Mouse (Mus musculus): ENCODE results near the gene Ripply2. TPM values are rescaled to one million over a fixed set of nuclear protein-coding genes. Genes with fewer than 3 reads are reported as not detected.

The Ripply2 gene
- polyA plus RNA-seq, 1 experiment = not detected

GRCm38 (mm10) chr9:87021778-87022523 is 6.6 kb downstream of the Ripply2 start, which contains the start of gene Cyb5r4:
TSS of gene Cyb5r4 (plus strand) at chr9:87022014.
- DNase-seq (ENCODE audit: low read depth, low spot score) = peak; percentile 77
- WGBS = under 1% methylated on average over 52 of the region's 52 CpGs

GRCm38 (mm10) chr9:87025764-87026163 is 10.4 kb downstream of the Ripply2 start:
- 73% methylated on average over 6 of the region's 6 CpGs for whole genome bisulfite sequencing
- no peak for DNase-seq (ENCODE audit: low read depth, low spot score)

GRCm38 (mm10) chr9:87027423-87028084 is 12.2 kb downstream of the Ripply2 start:
- WGBS = 42% methylated on average over 8 of the region's 8 CpGs
- DNase-seq (ENCODE audit: low read depth, low spot score) = peak; percentile 33

GRCm38 (mm10) chr9:87032196-87032595 is 16.9 kb downstream of the Ripply2 start:
- WGBS = 84% methylated on average over 4 of the region's 4 CpGs
- no peak for DNase-seq (ENCODE audit: low read depth, low spot score)

GRCm38 (mm10) chr9:87034831-87035580 is 19.7 kb downstream of the Ripply2 start:
- 71% methylated on average over 2 of the region's 2 CpGs for WGBS
- DNase-seq (ENCODE audit: low read depth, low spot score) = no peak

GRCm38 (mm10) chr9:87049425-87049824 is 34.1 kb downstream of the Ripply2 start:
- no peak for DNase-seq (ENCODE audit: low read depth, low spot score)
- WGBS = 85% methylated on average over 4 of the region's 4 CpGs

- 89% methylated on average over 11 of the region's 11 CpGs for WGBS
- DNase-seq (ENCODE audit: low read depth, low spot score) = no peak
Observed at GRCm38 (mm10) chr9:87055547-87056235, 40.4 kb downstream of the Ripply2 start.

- WGBS = 82% methylated on average over 5 of the region's 5 CpGs
- DNase-seq (ENCODE audit: low read depth, low spot score) = no peak
Observed at GRCm38 (mm10) chr9:87062337-87062736, 47.0 kb downstream of the Ripply2 start.

- 63% methylated on average over 1 of the region's 1 CpGs for WGBS
- DNase-seq (ENCODE audit: low read depth, low spot score) = no peak
Observed at GRCm38 (mm10) chr9:87068160-87068559, 52.8 kb downstream of the Ripply2 start.

Other genes with a start within 250 kb of the Ripply2 start
- 0.58 and 0.75 TPM in 2 replicates for gene Snap91, start 134.9 kb upstream of the Ripply2 start, polyA plus RNA-seq (2012; rRNA removed)
- gene Cyb5r4, start 6.5 kb downstream of the Ripply2 start, polyA plus RNA-seq (2012; rRNA removed) = 17.5 and 17.7 TPM in 2 replicates
- 0.12 TPM in 1 of 2 replicates, not detected in the other for gene Mrap2, start 128.8 kb downstream of the Ripply2 start, polyA plus RNA-seq (2012; rRNA removed)
- 0.73 and 1.6 TPM in 2 replicates for gene Cep162, start 240.0 kb downstream of the Ripply2 start, polyA plus RNA-seq (2012; rRNA removed)